Mouse (Mus musculus) cerebellum, adult 9-10 months (tissue): ENCODE results near the gene Msantd3.

Experiments used
- DNase-seq: peaks from one replicate; pipeline ENCODE4 v3.0.0; 2022

Msantd3 gene

DNA sequence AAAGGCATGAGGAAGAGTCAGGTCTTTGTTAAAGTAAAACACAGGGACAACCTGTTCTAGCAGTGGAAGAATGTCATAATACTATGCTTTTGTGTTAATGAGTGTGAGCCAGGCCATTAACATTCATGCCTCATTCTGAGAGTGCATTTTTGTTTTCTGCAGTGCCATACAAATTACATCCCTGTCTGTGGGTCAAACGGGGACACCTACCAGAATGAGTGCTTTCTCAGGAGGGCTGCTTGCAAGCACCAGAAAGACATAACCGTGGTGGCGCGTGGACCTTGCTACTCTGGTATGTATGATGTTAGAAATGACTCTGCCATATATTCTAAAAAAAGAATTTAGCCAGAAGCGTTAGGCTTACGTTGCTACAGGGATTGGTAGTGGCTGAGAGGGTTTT is 70.5 kb downstream of the Msantd3 start:
- DNase-seq: no peak
